Mouse (Mus musculus) hindbrain, embryonic 16.5 days (tissue): Measurements from ENCODE around the gene Best2. TPM values are rescaled to one million over a fixed set of nuclear protein-coding genes. Genes with fewer than 3 reads are reported as not detected.
A peak's percentile ranks its signal among the peaks of the same experiment; 100 is the strongest.

Experiments
- ATAC-seq: fragments of 200-750 bp; cut with Nextera tagmentation; 2 replicates; pipeline ENCODE4 v1.8.0; 2017; ENCODE audit warnings: moderate TSS enrichment, moderate library complexity
- H3K27ac ChIP-seq: fragments of 300-500 bp; sonication (generic); 2 replicates; pipeline ENCODE4 v1.5.1; 2014; ENCODE audit warnings: low read depth, mild to moderate bottlenecking, control low read depth, low read length, moderate library complexity
- H3K27me3 ChIP-seq: fragments of 300-500 bp; sonication (generic); replicated peaks from 2 replicates; pipeline ENCODE4 v1.6.1; 2014; ENCODE audit warnings: low read length; ENCODE audit not compliant: control insufficient read depth, insufficient read depth
- H3K36me3 ChIP-seq: fragments of 300-500 bp; sonication (generic); 2 replicates; pipeline ENCODE4 v1.6.1; 2014; ENCODE audit warnings: mild to moderate bottlenecking, low read length, moderate library complexity, mixed read lengths; ENCODE audit not compliant: control insufficient read depth, insufficient read depth
- H3K4me1 ChIP-seq: fragments of 300-500 bp; sonication (generic); 2 replicates; pipeline ENCODE4 v1.6.1; 2014; ENCODE audit warnings: low read depth, low read length; ENCODE audit not compliant: control insufficient read depth, insufficient read depth
- H3K4me2 ChIP-seq: fragments of 300-500 bp; sonication (generic); 2 replicates; pipeline ENCODE4 v1.6.1; 2014; ENCODE audit warnings: mild to moderate bottlenecking, low read length, control low read depth, moderate library complexity
- H3K4me3 ChIP-seq: fragments of 300-500 bp; sonication (generic); 2 replicates; pipeline ENCODE4 v1.5.1; 2014; ENCODE audit warnings: mild to moderate bottlenecking, low read length, control low read depth, moderate library complexity
- H3K9ac ChIP-seq: fragments of 300-500 bp; sonication (generic); 2 replicates; pipeline ENCODE4 v1.6.1; 2014; ENCODE audit warnings: low read depth, mild to moderate bottlenecking, control low read depth, low read length, moderate library complexity
- H3K9me3 ChIP-seq: fragments of 300-500 bp; sonication (generic); 2 replicates; pipeline ENCODE4 v1.6.1; 2014; ENCODE audit warnings: mild to moderate bottlenecking, low read length, moderate library complexity; ENCODE audit not compliant: control insufficient read depth
- WGBS: fragments of 180-500 bp; shearing (Covaris S2); extraction: QIAGEN DNeasy Blood & Tissue Kit; methylation state at CpG from one replicate; pipeline ENCODE4 v1.1.7; 2014; 5-methylcytosine and 5-hydroxymethylcytosine counted together
- polyA plus RNA-seq: library from polyadenylated mRNA; unstranded; fragments of >200 nt; fragmentation: Nextera tagmentation; extraction: Ambion mirVana; gene quantifications from 2 replicates; pipeline ENCODE4 v1.2.1, GENCODE M21; 2015

Best2 gene
- polyA plus RNA-seq, 1 experiment from 2014 or later: 0.10 TPM

DNA sequence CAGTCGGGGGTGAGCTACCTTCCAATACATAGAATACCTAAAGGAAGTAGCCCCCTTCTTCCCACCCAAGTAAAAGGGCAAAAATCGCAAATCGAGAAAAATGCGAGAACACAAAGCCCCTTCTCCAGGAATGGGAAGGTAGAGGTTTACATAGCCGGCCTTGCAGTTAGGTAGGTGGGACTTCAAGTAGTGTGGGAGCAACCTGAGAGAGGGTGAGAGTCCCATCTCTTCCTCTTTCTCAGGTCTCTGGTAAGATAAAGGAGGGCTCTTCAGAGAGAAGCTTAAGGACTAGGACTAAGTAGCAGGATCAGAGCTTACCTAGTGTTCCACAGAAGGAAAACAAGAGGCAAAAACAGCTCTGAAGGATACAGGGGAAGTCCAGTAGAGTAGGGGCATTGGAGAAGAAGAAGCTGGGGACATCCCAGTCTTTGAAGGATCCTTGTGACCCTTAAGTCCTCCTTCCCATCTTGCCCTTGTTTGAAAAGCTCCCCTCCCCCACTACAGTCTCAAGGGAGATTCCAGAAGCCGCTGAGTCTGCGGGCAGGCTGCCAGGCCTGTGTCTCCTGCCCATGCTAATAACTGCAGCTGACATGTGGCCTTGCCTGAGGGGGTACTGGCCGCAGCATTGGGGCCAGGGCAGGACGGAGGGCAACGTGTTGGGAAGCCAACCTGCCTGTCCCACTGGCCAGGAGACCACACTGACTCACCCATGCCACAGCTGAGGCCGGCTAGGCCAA lies 33.5 kb downstream of the Best2 start:
- H3K27me3 ChIP-seq: peaks cover 5% of the 10 kb centered on the region
- peaks cover 59% of the 10 kb centered on the region for H3K4me1 ChIP-seq
- peak overlapping the region; percentile 1; the same call in 1 of the 2 replicates for H3K27ac ChIP-seq
- 0 out of 2 replicates have a peak overlapping the region, but pooled peaks have one; percentile 8 for H3K9ac ChIP-seq
- ATAC-seq: no peak
- H3K4me2 ChIP-seq: peak overlapping the region; percentile 6; the same call in 1 of the 2 replicates
- no peaks in the 10 kb centered on the region for H3K9me3 ChIP-seq
- no peak overlapping the region for H3K4me3 ChIP-seq
- 31% methylated on average over 11 of the region's 11 CpGs for WGBS
- no peaks in the 10 kb centered on the region for H3K36me3 ChIP-seq

DNA sequence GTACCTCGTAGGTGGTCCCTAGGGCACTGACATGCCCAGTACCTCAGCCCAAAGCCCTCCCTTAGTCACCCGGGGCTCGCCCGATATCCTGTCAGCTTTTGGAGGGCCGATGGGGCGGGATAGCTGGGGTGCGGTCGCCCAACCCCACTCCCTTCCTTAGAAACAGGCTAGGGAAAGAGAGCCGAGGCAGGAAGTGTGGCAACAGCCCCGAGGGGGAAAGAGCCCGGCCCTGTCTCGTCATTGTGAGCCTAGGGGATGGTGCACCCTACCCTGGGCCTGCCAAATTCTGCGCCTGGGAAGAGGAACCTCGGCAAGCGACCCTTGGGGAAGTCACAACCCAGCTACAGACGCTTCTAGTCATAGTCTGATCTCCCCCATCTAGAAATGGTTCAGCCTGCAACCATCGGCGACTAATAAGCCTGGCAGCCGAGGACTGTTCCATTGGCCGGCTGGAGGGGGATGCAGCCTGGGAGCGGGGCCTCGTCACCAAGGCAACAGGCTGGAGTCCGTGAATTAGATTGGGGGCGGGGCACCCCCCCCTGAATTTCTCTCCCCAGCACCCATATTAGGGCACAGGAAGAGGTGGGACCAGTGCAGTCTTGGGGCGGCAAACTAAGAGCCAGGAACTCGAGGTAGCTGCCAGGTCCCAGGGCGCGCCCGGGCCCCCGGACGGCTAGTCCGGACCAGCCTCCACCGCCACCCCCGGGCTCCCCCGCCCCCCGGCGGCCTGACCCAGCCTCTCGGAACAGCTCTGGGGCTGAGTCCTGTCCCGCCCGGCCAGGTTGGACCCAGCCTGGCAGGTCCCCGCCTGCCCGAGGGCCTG lies 34.5 kb downstream of the Best2 start:
- WGBS: 2% methylated on average over 31 of the region's 42 CpGs

DNA sequence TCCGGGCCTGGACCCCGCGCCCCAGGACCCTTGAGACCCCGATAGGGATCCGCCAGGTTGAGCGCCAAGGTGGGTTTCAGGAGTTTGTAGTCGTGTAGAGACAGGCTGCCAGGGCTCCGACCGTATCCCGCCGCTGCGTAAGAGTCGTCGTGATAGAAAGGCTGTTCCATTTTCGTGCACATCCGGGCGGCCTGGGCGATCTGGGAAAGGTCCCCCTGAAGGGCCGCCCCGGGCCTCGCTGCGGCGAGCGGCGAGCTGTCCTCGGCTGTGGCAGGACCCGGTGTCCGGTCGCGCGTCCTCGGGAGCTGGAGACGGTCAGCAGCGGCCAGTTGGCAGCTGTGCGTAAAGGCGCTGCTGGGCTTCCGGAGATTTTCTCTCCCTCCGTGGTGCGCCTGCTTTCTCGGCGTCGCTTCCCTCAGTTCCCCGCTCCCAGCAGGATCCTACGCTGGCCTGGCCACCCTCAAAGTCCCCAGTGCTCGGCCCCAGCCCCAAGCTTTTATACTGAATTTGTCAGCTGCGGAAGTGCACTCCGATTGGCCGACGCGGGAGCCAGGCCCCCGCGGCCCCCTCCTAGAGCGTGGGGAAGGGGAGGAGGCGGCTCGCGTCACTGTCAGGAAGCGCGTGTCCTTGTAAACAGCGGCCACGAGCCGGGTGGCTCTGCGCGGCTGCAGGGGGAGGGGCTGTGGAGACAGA lies 35.9 kb downstream of the Best2 start, which contains the start of gene Junb:
Junb (minus strand) TSS at position 471 of the 693 bp plus-strand sequence.
- H3K9ac ChIP-seq: peak within 1 kb of the TSS; percentile 66
- H3K4me1 ChIP-seq: peaks cover 54% of the 10 kb centered on the region
- WGBS: under 1% methylated on average over 61 of the region's 63 CpGs
- peak within 1 kb of the TSS; percentile 99 for H3K4me2 ChIP-seq
- peak; percentile 62 for ATAC-seq
- peak within 1 kb of the TSS; percentile 64 for H3K27ac ChIP-seq
- 0 out of 2 replicates have a peak, but pooled peaks cover 7% of the 10 kb centered on the region for H3K36me3 ChIP-seq
- H3K9me3 ChIP-seq: no peaks in the 10 kb centered on the region
- peaks cover 5% of the 10 kb centered on the region; the same call in 1 of the 2 replicates for H3K27me3 ChIP-seq
- peak within 1 kb of the TSS; percentile 56 for H3K4me3 ChIP-seq

More for the DNA sequence above, 34.5 kb downstream of the Best2 start:
- H3K27ac ChIP-seq: peak overlapping the region; percentile 64
- peak overlapping the region; percentile 99 for H3K4me2 ChIP-seq
- no peaks in the 10 kb centered on the region for H3K9me3 ChIP-seq
- H3K4me3 ChIP-seq: peak overlapping the region; percentile 42
- H3K27me3 ChIP-seq: peaks cover 5% of the 10 kb centered on the region
- ATAC-seq: peak; percentile 37
- peaks cover 57% of the 10 kb centered on the region for H3K4me1 ChIP-seq
- H3K36me3 ChIP-seq: no peaks in the 10 kb centered on the region
- peak overlapping the region; percentile 62 for H3K9ac ChIP-seq

DNA sequence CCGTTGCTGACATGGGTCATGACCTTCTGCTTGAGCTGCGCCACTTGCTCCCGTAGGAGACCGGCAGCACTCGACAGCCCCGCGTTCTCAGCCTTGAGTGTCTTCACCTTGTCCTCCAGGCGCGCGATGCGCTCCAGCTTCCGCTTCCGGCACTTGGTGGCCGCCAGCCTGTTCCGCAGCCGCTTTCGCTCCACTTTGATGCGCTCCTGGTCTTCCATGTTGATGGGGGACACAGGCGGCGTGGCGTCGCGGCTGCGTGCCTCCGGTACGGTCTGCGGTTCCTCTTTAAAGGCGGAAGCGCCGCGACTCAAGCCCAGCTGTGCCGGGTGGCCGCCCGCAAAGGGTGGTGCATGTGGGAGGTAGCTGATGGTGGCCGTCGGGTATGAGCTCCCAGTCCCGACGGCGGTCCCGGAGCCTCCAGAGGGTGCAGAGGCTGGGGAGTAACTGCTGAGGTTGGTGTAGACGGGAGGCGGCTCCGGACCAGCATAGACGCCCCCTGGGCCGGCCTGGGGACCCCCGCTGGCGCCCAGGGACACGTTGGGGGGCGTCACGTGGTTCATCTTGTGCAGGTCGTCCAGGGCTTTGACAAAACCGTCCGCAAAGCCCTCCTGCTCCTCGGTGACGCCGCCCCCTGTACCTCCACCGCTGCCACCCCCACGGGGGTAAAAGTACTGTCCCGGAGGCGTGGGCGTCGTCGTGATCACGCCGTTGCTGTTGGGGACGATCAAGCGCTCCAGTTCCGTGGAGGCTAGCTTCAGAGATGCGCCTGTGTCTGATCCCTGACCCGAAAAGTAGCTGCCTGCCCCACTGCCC lies 36.7 kb downstream of the Best2 start:
- 0 out of 2 replicates have a peak, but pooled peaks cover 8% of the 10 kb centered on the region for H3K36me3 ChIP-seq
- H3K27ac ChIP-seq: peak overlapping the region; percentile 57
- no peaks in the 10 kb centered on the region for H3K9me3 ChIP-seq
- WGBS: 1% methylated on average over 66 of the region's 70 CpGs
- H3K4me2 ChIP-seq: peak overlapping the region; percentile 99
- H3K27me3 ChIP-seq: peaks cover 5% of the 10 kb centered on the region; the same call in 1 of the 2 replicates
- peak overlapping the region; percentile 56 for H3K4me3 ChIP-seq
- peaks cover 54% of the 10 kb centered on the region for H3K4me1 ChIP-seq
- H3K9ac ChIP-seq: peak overlapping the region; percentile 66
- ATAC-seq: no peak

DNA sequence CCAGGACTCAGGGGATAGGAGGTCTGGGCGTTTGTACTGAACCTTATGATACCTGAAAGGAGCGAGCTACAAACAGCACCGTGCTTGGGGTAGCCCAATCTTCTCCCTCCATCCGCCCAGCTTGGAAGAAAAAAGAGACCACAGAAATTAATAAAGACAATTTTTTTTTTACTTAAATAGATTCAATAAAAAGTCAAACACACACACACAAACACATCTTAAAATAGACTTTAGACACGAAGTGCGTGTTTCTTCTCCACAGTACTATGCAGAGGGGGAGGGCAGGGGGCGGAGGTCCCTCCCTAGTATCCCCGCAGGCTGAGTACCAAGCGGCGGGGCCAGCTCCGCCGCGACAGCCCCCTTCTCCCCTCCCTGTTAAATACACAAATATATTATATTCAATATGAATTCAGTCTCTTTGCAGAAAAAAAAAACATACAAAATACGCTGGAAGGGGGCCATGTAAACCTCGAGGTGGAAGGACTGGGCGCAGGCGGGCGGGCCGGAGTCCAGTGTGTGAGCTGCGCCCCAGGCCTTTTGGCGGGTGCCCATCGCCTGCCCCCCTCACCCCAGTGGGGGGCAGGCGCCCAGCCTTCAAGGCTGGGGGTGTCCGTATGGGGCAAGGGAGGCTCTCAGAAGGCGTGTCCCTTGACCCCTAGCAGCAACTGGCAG lies 37.4 kb downstream of the Best2 start:
- Histone ChIP-seq H3K9me3 (no peaks in the 10 kb centered on the region), H3K27ac (0 out of 2 replicates have a peak overlapping the region, but pooled peaks have one; percentile 51), H3K4me1 (peaks cover 54% of the 10 kb centered on the region), H3K27me3 (peaks cover 5% of the 10 kb centered on the region; the same call in 1 of the 2 replicates), H3K4me3 (peak overlapping the region; percentile 56), H3K4me2 (peak overlapping the region; percentile 99), H3K36me3 (peaks cover 10% of the 10 kb centered on the region; the same call in 1 of the 2 replicates), H3K9ac (peak overlapping the region; percentile 66)
- ATAC-seq: no peak
- 1% methylated on average over 25 of the region's 25 CpGs for WGBS

DNA sequence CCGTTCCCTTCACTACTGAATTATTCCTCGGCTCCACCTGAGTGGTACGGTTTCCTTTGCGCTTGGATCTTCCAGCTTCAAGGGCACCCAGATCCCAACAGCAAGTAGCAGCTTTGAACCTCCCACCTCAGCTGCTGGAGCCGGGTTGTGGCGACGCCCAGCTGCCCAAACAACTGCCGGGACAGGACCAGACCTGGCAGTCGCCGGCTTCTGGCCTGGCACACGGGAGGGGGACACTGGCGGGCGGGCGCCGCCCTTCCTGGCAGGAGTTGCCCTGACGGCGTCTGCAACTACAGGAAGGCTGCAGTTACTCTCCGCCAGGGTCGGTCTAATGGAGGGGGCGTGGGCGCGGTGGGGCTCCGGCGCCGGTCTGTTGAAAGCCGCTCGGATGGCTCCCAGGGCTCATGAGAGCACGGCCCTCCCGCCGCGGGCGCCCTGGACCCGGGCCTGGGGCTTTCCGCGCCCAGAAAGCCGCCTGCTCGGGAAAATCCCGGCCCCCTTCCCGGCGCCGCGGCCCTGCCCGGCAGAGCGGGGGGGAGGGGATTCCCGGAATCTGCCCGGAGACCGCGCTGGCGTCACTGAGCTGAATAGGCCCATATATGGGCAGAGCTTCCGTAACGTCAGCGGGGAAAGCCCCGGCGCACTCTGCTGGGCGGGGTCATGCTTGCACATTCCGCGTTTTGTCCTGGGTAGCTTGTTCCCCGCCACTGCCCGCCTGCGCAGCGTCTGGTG lies 38.1 kb downstream of the Best2 start:
- peak overlapping the region; percentile 56 for H3K4me3 ChIP-seq
- peaks cover 56% of the 10 kb centered on the region for H3K4me1 ChIP-seq
- peak overlapping the region; percentile 99 for H3K4me2 ChIP-seq
- H3K9me3 ChIP-seq: no peaks in the 10 kb centered on the region
- H3K27ac ChIP-seq: peak overlapping the region; percentile 64
- ATAC-seq: peak; percentile 82
- H3K27me3 ChIP-seq: peaks cover 5% of the 10 kb centered on the region; the same call in 1 of the 2 replicates
- H3K9ac ChIP-seq: peak overlapping the region; percentile 61
- under 1% methylated on average over 61 of the region's 61 CpGs for WGBS
- H3K36me3 ChIP-seq: peaks cover 16% of the 10 kb centered on the region; the same call in 1 of the 2 replicates

DNA sequence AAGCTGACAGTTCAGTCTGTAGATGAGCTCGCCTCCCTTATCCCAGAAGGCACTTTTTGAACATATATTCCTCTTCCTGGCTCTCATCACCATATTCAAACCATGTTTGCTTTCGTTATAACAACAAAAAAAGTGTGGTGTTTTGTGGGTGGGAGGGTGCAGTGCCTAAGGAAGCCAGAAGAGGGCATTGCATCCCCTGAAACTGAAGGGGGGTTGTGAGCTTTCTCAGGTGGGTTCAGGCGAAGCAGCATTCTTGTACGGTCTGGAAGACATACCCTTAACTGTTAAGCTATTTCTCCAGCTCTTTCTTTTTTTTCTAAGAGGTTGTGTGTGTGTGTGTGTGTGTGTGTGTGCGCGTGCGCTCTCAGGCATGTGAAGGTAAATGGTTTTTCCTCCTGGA lies 38.9 kb downstream of the Best2 start:
- no peak overlapping the region for H3K4me3 ChIP-seq
- no peaks in the 10 kb centered on the region for H3K9me3 ChIP-seq
- no peak overlapping the region for H3K9ac ChIP-seq
- H3K4me1 ChIP-seq: peaks cover 57% of the 10 kb centered on the region
- 31% methylated on average over 7 of the region's 7 CpGs for WGBS
- peaks cover 16% of the 10 kb centered on the region; the same call in 1 of the 2 replicates for H3K36me3 ChIP-seq
- peaks cover 5% of the 10 kb centered on the region; the same call in 1 of the 2 replicates for H3K27me3 ChIP-seq
- ATAC-seq: no peak
- H3K4me2 ChIP-seq: peak overlapping the region; percentile 99; the same call in 1 of the 2 replicates
- no peak overlapping the region for H3K27ac ChIP-seq
